Mouse (Mus musculus) ovary, postnatal 14 days (tissue): ENCODE data around the gene 4930524N10Rik.

Source experiments
- DNase-seq: peaks from one replicate; pipeline ENCODE4 v3.0.0; 2022; ENCODE audit warnings: low spot score

Gene 4930524N10Rik

DNA sequence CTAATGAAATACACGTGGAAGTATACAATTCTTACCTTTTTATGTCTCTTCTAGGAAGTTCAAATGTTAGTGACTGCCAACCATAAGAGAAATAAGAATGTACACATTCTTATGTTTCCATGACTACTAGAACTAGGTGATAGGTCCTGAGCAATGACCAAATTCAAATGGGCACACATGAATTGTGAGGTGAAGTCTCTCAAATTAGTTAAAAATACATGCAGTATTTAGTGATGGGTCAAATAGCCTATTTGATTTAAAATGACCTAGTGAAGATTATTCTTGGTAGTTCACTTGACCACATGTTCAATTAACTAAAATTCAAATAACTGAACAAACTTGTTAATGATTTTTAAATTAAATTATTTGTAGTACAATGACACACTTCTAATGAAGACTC lies at the start of gene 4930524N10Rik:
Gene 4930524N10Rik, minus strand, starts transcription at position 101 of the 400 bp plus-strand sequence.
- no peak for DNase-seq

- DNase-seq: no peak
Measured at GRCm38 (mm10) chrX:154350042-154350441, 6.8 kb upstream of the 4930524N10Rik start.

GRCm38 (mm10) chrX:154349302-154350041 lies 6.3 kb upstream of the 4930524N10Rik start:
- no peak for DNase-seq

DNA sequence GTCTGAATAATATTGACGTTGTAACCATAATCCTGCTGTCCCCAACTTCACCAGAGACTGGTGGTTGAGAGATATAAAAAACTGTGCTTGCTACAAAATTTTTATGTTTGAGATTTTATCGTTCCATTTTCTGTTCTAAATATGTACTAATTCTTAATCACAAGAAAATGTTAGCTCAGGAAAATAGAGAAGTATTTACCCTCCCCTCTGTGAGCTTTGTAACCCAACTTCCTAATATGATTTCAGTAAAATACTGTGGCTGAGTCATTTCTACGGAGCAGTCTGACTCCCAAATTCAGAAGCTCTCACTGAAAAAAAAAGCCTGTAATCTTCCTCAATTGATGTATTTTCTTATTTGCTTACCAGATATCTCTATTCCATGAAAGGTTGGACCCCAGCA lies 4.7 kb upstream of the 4930524N10Rik start:
- DNase-seq: no peak
